Mouse (Mus musculus) CH12F3 (cell line): ENCODE measurements around the gene Klf9.

Experiments
- in situ Hi-C: fragments of 300-500 bp; cut with MboI; formaldehyde crosslinking; loops from 2 replicates; pipeline ENCODE4 v1.14.3; 2020; ENCODE audit warnings: low sequenced_read_pairs

Gene Klf9

DNA sequence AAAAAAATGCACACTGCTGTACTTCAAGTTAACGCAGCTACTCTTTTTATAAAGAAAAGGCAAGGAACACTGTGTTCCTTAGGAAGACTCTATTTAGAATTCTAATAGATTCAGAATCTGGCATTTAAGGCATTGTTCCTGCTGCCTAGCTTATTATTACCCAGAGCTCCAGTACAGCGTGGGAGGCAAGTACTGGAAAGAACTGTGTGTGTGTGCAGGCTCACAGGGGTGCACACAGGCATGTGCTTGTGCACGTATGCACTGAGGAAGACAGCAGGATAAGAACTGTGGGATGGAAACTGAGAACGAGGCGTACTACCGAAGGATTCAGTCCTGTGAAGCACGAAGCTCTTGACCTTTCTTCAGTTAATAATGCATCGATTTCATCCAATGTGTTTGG, 73.3 kb downstream of the Klf9 start:
- in situ Hi-C loops: no loop called here
